In the genomic region with DNA sequence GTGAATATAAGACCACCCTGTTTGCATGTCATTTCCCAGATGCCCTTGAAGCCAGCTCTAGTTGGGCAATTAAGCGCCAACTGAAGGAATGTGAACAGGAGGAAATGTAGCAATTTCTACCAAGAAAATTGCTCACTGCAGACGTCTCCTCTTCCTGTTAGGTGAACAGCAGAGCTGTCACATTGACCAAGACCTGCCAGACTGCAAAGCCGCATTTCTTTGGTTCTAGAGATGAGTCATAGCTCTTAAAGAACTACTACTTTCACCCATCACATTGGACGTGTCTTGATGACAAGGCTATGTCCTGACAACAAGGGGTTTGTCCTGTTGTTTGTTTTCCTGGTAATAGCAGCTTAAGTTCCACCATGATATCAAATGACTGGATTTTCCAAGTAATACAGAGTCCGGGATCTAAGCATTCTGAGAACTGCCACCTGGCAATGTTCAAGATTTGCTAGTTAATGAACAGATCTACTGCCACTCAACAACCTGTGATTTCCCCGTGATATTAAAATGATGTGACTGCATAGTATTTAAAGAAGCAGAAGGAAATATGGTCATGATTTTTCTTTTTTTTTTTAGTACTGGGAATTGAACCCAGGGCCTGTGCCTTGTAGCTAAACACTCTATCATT, we compare ENCODE assay signal across 15 mouse cellular contexts.
DNase-seq lines count a peak whose midpoint lies in the region; ATAC-seq and TF ChIP-seq lines count a peak whose summit lies in the region.
"Had no signal": no experiment of that assay in that cellular context is flagged by ENCODE, and none has a peak within 500 bp of the region (broad histone marks: within the 10 kb centered on the region; RNA-seq: fewer than 3 reads in every experiment).

No protein-coding gene starts in this region.

- no peaks in the 10 kb centered on the region for H3K36me3 ChIP-seq in CH12.LX (replicated peaks in 1 of 2; ENCODE audit: control insufficient read depth in 1 of 2, insufficient read depth in 1 of 2, low read length in 1 of 2)
- no peaks in the 10 kb centered on the region for H3K36me3 ChIP-seq in hindbrain, embryonic 16.5 days (ENCODE audit: control insufficient read depth, insufficient read depth, low read length)
- H3K36me3 ChIP-seq: hindbrain, embryonic 10.5 days; liver, embryonic 13.5 days; neural tube, embryonic 12.5 days had no signal

- no peaks in the 10 kb centered on the region for H3K9me3 ChIP-seq in CH12.LX (replicated peaks; ENCODE audit: low read length)
- no peaks in the 10 kb centered on the region for H3K9me3 ChIP-seq in hindbrain, embryonic 16.5 days (ENCODE audit: control insufficient read depth, low read length)
- H3K9me3 ChIP-seq: hindbrain, embryonic 10.5 days; liver, embryonic 13.5 days; neural tube, embryonic 12.5 days had no signal

- no peak for TF ChIP-seq CTCF in CH12.LX (conservative IDR thresholded peaks at IDR 0.05 in 1 of 2, IDR thresholded peaks at IDR 0.05 in 1 of 2; ENCODE audit: low read depth in 2 of 2, low read length in 2 of 2)

- peak overlapping the region; percentile 21 for H3K9ac ChIP-seq in CH12.LX (ENCODE audit: insufficient read depth, low read depth)
- H3K9ac ChIP-seq in hindbrain, embryonic 16.5 days (ENCODE audit: low read depth, low read length): no peak overlapping the region
- H3K9ac ChIP-seq: liver, embryonic 13.5 days; neural tube, embryonic 12.5 days had no signal

- TF ChIP-seq RAD21 in CH12.LX (IDR thresholded peaks at IDR 0.05; ENCODE audit: low read depth, low read length): peak; percentile 21

- H3K27ac ChIP-seq in CH12.LX (ENCODE audit: insufficient read depth, low read depth): peak overlapping the region; percentile 66
- H3K27ac ChIP-seq in hindbrain, embryonic 16.5 days (ENCODE audit: low read depth, low read length): no peak overlapping the region
- H3K27ac ChIP-seq: hindbrain, embryonic 10.5 days; liver, embryonic 13.5 days; neural tube, embryonic 12.5 days had no signal

- no peak overlapping the region for H3K4me3 ChIP-seq in CH12.LX (replicated peaks in 1 of 3; ENCODE audit: low read depth in 2 of 3, low read length in 2 of 3, poor library complexity in 1 of 3)
- H3K4me3 ChIP-seq in hindbrain, embryonic 16.5 days (ENCODE audit: low read length): no peak overlapping the region
- H3K4me3 ChIP-seq: hindbrain, embryonic 10.5 days; liver, embryonic 13.5 days; neural tube, embryonic 12.5 days had no signal

- in situ Hi-C loops in CH12.LX (cut with MboI; ENCODE audit: low pct_ligation_motif_present, low pct_unique_long_range_greater_than_20kb, low sequenced_read_pairs): no loop called here

- TF ChIP-seq EP300 in CH12.LX (IDR thresholded peaks at IDR 0.05; ENCODE audit: low read length): peak; percentile 93

- peak; percentile 12 for DNase-seq in lung, postnatal 25 days (ENCODE audit: low spot score)
- no peak for DNase-seq in lung, postnatal 14 days
- peak; percentile 84 for DNase-seq in CH12.LX (ENCODE audit: extremely low read depth)
- peak; percentile 44 for DNase-seq in kidney, postnatal 14 days
- DNase-seq in right cerebral cortex, postnatal 4 days: no peak
- DNase-seq in spleen, postnatal 14 days (ENCODE audit: low spot score in 2 of 2): no peak
- DNase-seq: adrenal gland, postnatal 14 days; cerebellum, adult 8-10 months; liver, embryonic 13.5 days; lung, postnatal 4 days; midbrain, embryonic 14.5 days had no signal

- peak; percentile 44; the same call in 1 of the 2 replicates for TF ChIP-seq POLR2A in CH12.LX (IDR thresholded peaks at IDR 0.05; ENCODE audit: low read depth, low read length)

- no peaks in the 10 kb centered on the region for H3K79me2 ChIP-seq in CH12.LX (replicated peaks; ENCODE audit: control insufficient read depth, extremely low read depth, insufficient read depth, poor library complexity, severe bottlenecking)

- H3K4me2 ChIP-seq in CH12.LX (ENCODE audit: insufficient read depth, low read depth, poor library complexity, severe bottlenecking): peak overlapping the region; percentile 67
- H3K4me2 ChIP-seq in hindbrain, embryonic 16.5 days (ENCODE audit: low read length): no peak overlapping the region
- H3K4me2 ChIP-seq: liver, embryonic 13.5 days; neural tube, embryonic 12.5 days had no signal

- dilution Hi-C loops in CH12.LX (cut with MboI; ENCODE audit: extremely low pct_ligation_motif_present, extremely low pct_unique_long_range_greater_than_20kb, low sequenced_read_pairs): no loop called here

- H3K4me1 ChIP-seq in CH12.LX (ENCODE audit: control insufficient read depth in 1 of 2, insufficient read depth in 2 of 2): peaks cover 0 to 25% of the 10 kb centered on the region in 2 experiments
- no peaks in the 10 kb centered on the region for H3K4me1 ChIP-seq in hindbrain, embryonic 16.5 days (ENCODE audit: control insufficient read depth, insufficient read depth, low read depth, low read length)
- H3K4me1 ChIP-seq: hindbrain, embryonic 10.5 days; liver, embryonic 13.5 days; neural tube, embryonic 12.5 days had no signal

- no peaks in the 10 kb centered on the region for H3K27me3 ChIP-seq in CH12.LX (replicated peaks)
- H3K27me3 ChIP-seq in hindbrain, embryonic 16.5 days (replicated peaks; ENCODE audit: control insufficient read depth, insufficient read depth, low read length): no peaks in the 10 kb centered on the region
- H3K27me3 ChIP-seq: liver, embryonic 13.5 days; neural tube, embryonic 12.5 days had no signal

- 87% methylated on average over 6 of the region's 6 CpGs for WGBS in hindbrain, embryonic 16.5 days

- no peak for ATAC-seq in hindbrain, embryonic 16.5 days
- ATAC-seq: forebrain, embryonic 14.5 days had no signal

TF ChIP-seq in CH12.LX, 34 proteins besides CTCF, POLR2A, EP300 and RAD21:
- TF ChIP-seq TCF12 (IDR thresholded peaks at IDR 0.05; ENCODE audit: low read depth, low read length): peak; percentile 74
- TF ChIP-seq JUN (IDR thresholded peaks at IDR 0.05; ENCODE audit: insufficient read depth, low read depth, low read length): peak; percentile 93
- TF ChIP-seq MAFK (IDR thresholded peaks at IDR 0.05; ENCODE audit: insufficient replicate concordance, low read length): peak; percentile 59; the same call in 1 of the 2 replicates
- no peak for TF ChIP-seq KAT2A (IDR thresholded peaks at IDR 0.05; ENCODE audit: insufficient replicate concordance, low read length)
- peak; percentile 29; the same call in 1 of the 2 replicates for TF ChIP-seq MAZ (IDR thresholded peaks at IDR 0.05; ENCODE audit: low read depth, low read length)
- peak; percentile 35 for TF ChIP-seq SMC3 (IDR thresholded peaks at IDR 0.05; ENCODE audit: low read depth, low read length)
- TF ChIP-seq ZMIZ1 (IDR thresholded peaks at IDR 0.05; ENCODE audit: low read depth, low read length): no peak
- TF ChIP-seq NRF1 (IDR thresholded peaks at IDR 0.05; ENCODE audit: low read depth, low read length): no peak
- TF ChIP-seq GABPA (IDR thresholded peaks at IDR 0.05; ENCODE audit: insufficient replicate concordance, low read depth, low read length): no peak
- TF ChIP-seq PAX5 (IDR thresholded peaks at IDR 0.05; ENCODE audit: low read length): no peak
- TF ChIP-seq USF2 (conservative IDR thresholded peaks at IDR 0.05; ENCODE audit: low read depth, low read length): no peak
- TF ChIP-seq MAX (IDR thresholded peaks at IDR 0.05; ENCODE audit: low read length): peak; percentile 79
- TF ChIP-seq USF1 (IDR thresholded peaks at IDR 0.05; ENCODE audit: low read depth, low read length): no peak
- peak; percentile 85 for TF ChIP-seq MEF2A (IDR thresholded peaks at IDR 0.05; ENCODE audit: borderline replicate concordance, low read depth, low read length)
- 0 out of 2 replicates have a peak, but pooled peaks have one; percentile 39 for TF ChIP-seq E2F4 (IDR thresholded peaks at IDR 0.05; ENCODE audit: insufficient replicate concordance, low read depth, low read length)
- TF ChIP-seq ETS1 (conservative IDR thresholded peaks at IDR 0.05; ENCODE audit: low read depth, low read length): peak; percentile 88
- 0 out of 2 replicates have a peak, but pooled peaks have one; percentile 6 for TF ChIP-seq CHD1 (IDR thresholded peaks at IDR 0.05; ENCODE audit: low read depth, low read length)
- TF ChIP-seq UBTF (IDR thresholded peaks at IDR 0.05; ENCODE audit: low read depth, low read length): no peak
- TF ChIP-seq MYC (IDR thresholded peaks at IDR 0.05; ENCODE audit: low read depth, low read length): peak; percentile 85; the same call in 1 of the 2 replicates
- peak; percentile 84 for TF ChIP-seq SIN3A (IDR thresholded peaks at IDR 0.05; ENCODE audit: low read length)
- peak; percentile 32; the same call in 1 of the 2 replicates for TF ChIP-seq TBP (conservative IDR thresholded peaks at IDR 0.05; ENCODE audit: low read depth, low read length)
- no peak for TF ChIP-seq POLR2AphosphoS2 (IDR thresholded peaks at IDR 0.05; ENCODE audit: low read depth, low read length)
- peak; percentile 73; the same call in 1 of the 2 replicates for TF ChIP-seq ELF1 (IDR thresholded peaks at IDR 0.05; ENCODE audit: low read depth, low read length)
- peak; percentile 87 for TF ChIP-seq MXI1 (IDR thresholded peaks at IDR 0.05; ENCODE audit: low read depth, low read length)
- peak; percentile 83 for TF ChIP-seq BHLHE40 (IDR thresholded peaks at IDR 0.05; ENCODE audit: low read depth, low read length)
- no peak for TF ChIP-seq ZC3H11A (IDR thresholded peaks at IDR 0.05; ENCODE audit: low read depth, low read length)
- peak; percentile 88 for TF ChIP-seq RCOR1 (conservative IDR thresholded peaks at IDR 0.05; ENCODE audit: low read depth, low read length)
- TF ChIP-seq CHD2 (IDR thresholded peaks at IDR 0.05; ENCODE audit: low read length): no peak
- peak; percentile 98 for TF ChIP-seq JUND (conservative IDR thresholded peaks at IDR 0.05; ENCODE audit: low read depth, low read length)
- peak; percentile 98 for TF ChIP-seq IRF4 (IDR thresholded peaks at IDR 0.05; ENCODE audit: low read depth, low read length)
- peak; percentile 34; the same call in 1 of the 2 replicates for TF ChIP-seq HCFC1 (IDR thresholded peaks at IDR 0.05; ENCODE audit: low read depth, low read length)
- no peak for TF ChIP-seq ZKSCAN1 (IDR thresholded peaks at IDR 0.05; ENCODE audit: borderline replicate concordance, low read depth, low read length)
- peak; percentile 46 for TF ChIP-seq ZNF384 (IDR thresholded peaks at IDR 0.05; ENCODE audit: low read depth, low read length)
- TF ChIP-seq NELFE (IDR thresholded peaks at IDR 0.05; ENCODE audit: low read depth, low read length): no peak

Comparison
In these comparisons a context has a peak if more than half of its experiments do, and no peak if none do; other contexts are left out.
1. DNase-seq: peak in lung, postnatal 25 days (single experiment), CH12.LX (single experiment) and kidney, postnatal 14 days (single experiment); none in lung, postnatal 14 days (single experiment), right cerebral cortex, postnatal 4 days (single experiment) and spleen, postnatal 14 days (0 of 2).